Mouse (Mus musculus): ENCODE measurements at regions not wholly inside any gene's neighbourhood (a gene's known extent, or its start where the extent isn't known, plus 50 kb on each side); places are given as distances from the start of the nearest gene placed in this dataset.

DNA sequence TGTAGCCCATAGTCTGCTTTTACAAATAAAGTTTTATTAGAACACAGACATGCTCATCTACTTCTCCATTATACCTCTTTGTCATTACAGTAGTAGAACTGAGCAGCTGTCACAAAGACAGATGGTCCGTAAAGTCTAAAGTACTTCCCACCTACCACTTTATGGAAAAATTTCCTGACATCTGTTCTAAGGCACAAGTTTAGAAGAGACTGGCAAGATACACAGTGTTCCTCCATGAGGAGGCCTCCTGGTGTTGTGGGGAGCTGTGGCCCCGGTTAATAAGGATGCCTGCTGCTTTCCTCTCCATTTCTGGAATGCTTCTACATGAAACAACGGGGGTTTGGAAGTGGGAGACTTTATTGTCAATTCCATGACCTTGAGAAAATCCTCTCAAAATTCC lies 714.7 kb downstream of the Ntrk3 start:
- Histone ChIP-seq H3K9ac (ENCODE audit: low read depth, low read length) (no peak overlapping the region), H3K36me3 (ENCODE audit: control insufficient read depth, insufficient read depth, low read length) (no peaks in the 10 kb centered on the region), H3K4me3 (ENCODE audit: low read length) (no peak overlapping the region), H3K9me3 (ENCODE audit: control insufficient read depth, low read length) (no peaks in the 10 kb centered on the region), H3K4me1 (ENCODE audit: control insufficient read depth, insufficient read depth, low read length) (no peaks in the 10 kb centered on the region), H3K27me3 (ENCODE audit: control insufficient read depth, insufficient read depth, low read length) (no peaks in the 10 kb centered on the region), H3K27ac (ENCODE audit: low read depth, low read length) (no peak overlapping the region), H3K4me2 (replicated peaks; ENCODE audit: low read depth, low read length) (no peak overlapping the region)
- no peak for ATAC-seq (ENCODE audit: low FRiP score, low TSS enrichment)
- WGBS = 90% methylated on average over 3 of the region's 3 CpGs

- Histone ChIP-seq H3K27ac (ENCODE audit: low read depth, low read length) (no peak overlapping the region), H3K36me3 (ENCODE audit: control insufficient read depth, insufficient read depth, low read length) (no peaks in the 10 kb centered on the region), H3K9ac (ENCODE audit: low read depth, low read length) (no peak overlapping the region), H3K4me2 (replicated peaks; ENCODE audit: low read depth, low read length) (no peak overlapping the region), H3K4me1 (ENCODE audit: control insufficient read depth, insufficient read depth, low read length) (no peaks in the 10 kb centered on the region), H3K27me3 (ENCODE audit: control insufficient read depth, insufficient read depth, low read length) (no peaks in the 10 kb centered on the region), H3K9me3 (ENCODE audit: control insufficient read depth, low read length) (no peaks in the 10 kb centered on the region), H3K4me3 (ENCODE audit: low read length) (no peak overlapping the region)
- no peak for ATAC-seq (ENCODE audit: low FRiP score, low TSS enrichment)
- WGBS = 53% methylated on average over 6 of the region's 6 CpGs
Observed at GRCm38 (mm10) chr7:78013631-78014030, 724.2 kb downstream of the Ntrk3 start.

- no peaks in the 10 kb centered on the region for H3K9me3 ChIP-seq (ENCODE audit: control insufficient read depth, low read length)
- ATAC-seq (ENCODE audit: low FRiP score, low TSS enrichment) = no peak
- no peaks in the 10 kb centered on the region for H3K27me3 ChIP-seq (ENCODE audit: control insufficient read depth, insufficient read depth, low read length)
- no peak overlapping the region for H3K4me3 ChIP-seq (ENCODE audit: low read length)
- H3K9ac ChIP-seq (ENCODE audit: low read depth, low read length) = no peak overlapping the region
- H3K4me1 ChIP-seq (ENCODE audit: control insufficient read depth, insufficient read depth, low read length) = no peaks in the 10 kb centered on the region
- H3K27ac ChIP-seq (ENCODE audit: low read depth, low read length) = no peak overlapping the region
- no peak overlapping the region for H3K4me2 ChIP-seq (replicated peaks; ENCODE audit: low read depth, low read length)
- WGBS = 78% methylated on average over 2 of the region's 2 CpGs
- H3K36me3 ChIP-seq (ENCODE audit: control insufficient read depth, insufficient read depth, low read length) = no peaks in the 10 kb centered on the region
Observed at GRCm38 (mm10) chr7:78003086-78003485, 734.7 kb downstream of the Ntrk3 start.

DNA sequence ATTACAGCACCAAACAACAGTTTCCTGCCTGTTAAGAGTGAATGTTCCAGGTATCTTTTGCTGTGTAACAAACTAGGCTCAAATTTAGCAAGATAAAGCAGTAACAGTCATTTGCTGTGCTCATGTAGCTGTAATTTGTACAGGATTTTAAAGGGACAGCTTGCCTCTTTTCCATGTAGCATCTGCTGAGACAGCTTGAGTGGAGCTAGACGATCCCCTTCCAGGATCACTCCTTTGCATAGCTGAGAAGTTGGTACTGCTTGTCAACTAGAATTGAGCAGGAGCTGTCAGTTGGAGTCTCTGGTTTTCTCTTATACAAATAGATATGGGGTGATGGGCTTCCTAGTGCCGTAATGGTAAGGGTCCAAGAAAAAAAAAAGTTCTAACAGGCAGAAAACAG lies 744.0 kb downstream of the Ntrk3 start:
- no peak for ATAC-seq (ENCODE audit: low FRiP score, low TSS enrichment)
- H3K27ac ChIP-seq (ENCODE audit: low read depth, low read length) = no peak overlapping the region
- WGBS = 87% methylated on average over 2 of the region's 2 CpGs

GRCm38 (mm10) chr7:77990150-77990549 lies 747.7 kb downstream of the Ntrk3 start:
- WGBS = 67% methylated on average over 10 of the region's 10 CpGs
- Histone ChIP-seq H3K9me3 (ENCODE audit: control insufficient read depth, low read length) (no peaks in the 10 kb centered on the region), H3K27me3 (ENCODE audit: control insufficient read depth, insufficient read depth, low read length) (no peaks in the 10 kb centered on the region), H3K4me1 (ENCODE audit: control insufficient read depth, insufficient read depth, low read length) (no peaks in the 10 kb centered on the region), H3K4me3 (ENCODE audit: low read length) (no peak overlapping the region), H3K27ac (ENCODE audit: low read depth, low read length) (no peak overlapping the region), H3K9ac (ENCODE audit: low read depth, low read length) (no peak overlapping the region), H3K4me2 (replicated peaks; ENCODE audit: low read depth, low read length) (no peak overlapping the region), H3K36me3 (ENCODE audit: control insufficient read depth, insufficient read depth, low read length) (no peaks in the 10 kb centered on the region)
- no peak for ATAC-seq (ENCODE audit: low FRiP score, low TSS enrichment)

More for the DNA sequence above, 744.0 kb downstream of the Ntrk3 start:
- Histone ChIP-seq H3K4me1 (ENCODE audit: control insufficient read depth, insufficient read depth, low read length) (no peaks in the 10 kb centered on the region), H3K9ac (ENCODE audit: low read depth, low read length) (no peak overlapping the region), H3K4me3 (ENCODE audit: low read length) (no peak overlapping the region), H3K36me3 (ENCODE audit: control insufficient read depth, insufficient read depth, low read length) (no peaks in the 10 kb centered on the region), H3K9me3 (ENCODE audit: control insufficient read depth, low read length) (no peaks in the 10 kb centered on the region), H3K4me2 (replicated peaks; ENCODE audit: low read depth, low read length) (no peak overlapping the region), H3K27me3 (ENCODE audit: control insufficient read depth, insufficient read depth, low read length) (no peaks in the 10 kb centered on the region)

DNA sequence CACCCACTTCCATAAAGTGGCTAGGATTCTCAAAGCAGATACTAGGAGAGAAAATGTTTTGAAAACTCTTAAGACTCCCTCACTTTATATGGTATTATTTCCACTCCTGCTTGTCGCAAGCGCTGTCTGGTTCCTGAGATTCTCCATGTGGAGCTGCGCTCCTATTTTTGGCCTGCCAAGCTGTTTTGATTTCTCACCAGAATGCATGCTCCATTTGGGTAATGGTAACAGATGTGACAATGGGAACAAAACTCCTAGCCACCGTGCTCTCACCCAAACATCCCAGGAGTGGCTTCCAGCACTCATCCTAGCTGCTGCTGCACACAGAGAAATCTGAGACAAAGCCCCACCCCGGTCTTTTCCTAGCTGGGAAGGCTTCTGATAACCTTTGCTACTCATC lies 749.6 kb downstream of the Ntrk3 start:
- Histone ChIP-seq H3K36me3 (ENCODE audit: control insufficient read depth, insufficient read depth, low read length) (no peaks in the 10 kb centered on the region), H3K4me2 (replicated peaks; ENCODE audit: low read depth, low read length) (no peak overlapping the region), H3K4me3 (ENCODE audit: low read length) (no peak overlapping the region), H3K9me3 (ENCODE audit: control insufficient read depth, low read length) (no peaks in the 10 kb centered on the region), H3K9ac (ENCODE audit: low read depth, low read length) (no peak overlapping the region), H3K27ac (ENCODE audit: low read depth, low read length) (no peak overlapping the region), H3K4me1 (ENCODE audit: control insufficient read depth, insufficient read depth, low read length) (no peaks in the 10 kb centered on the region), H3K27me3 (ENCODE audit: control insufficient read depth, insufficient read depth, low read length) (no peaks in the 10 kb centered on the region)
- no peak for ATAC-seq (ENCODE audit: low FRiP score, low TSS enrichment)
- WGBS = 53% methylated on average over 5 of the region's 5 CpGs

- Histone ChIP-seq H3K9me3 (ENCODE audit: control insufficient read depth, low read length) (no peaks in the 10 kb centered on the region), H3K4me3 (ENCODE audit: low read length) (no peak overlapping the region), H3K36me3 (ENCODE audit: control insufficient read depth, insufficient read depth, low read length) (no peaks in the 10 kb centered on the region), H3K27ac (ENCODE audit: low read depth, low read length) (no peak overlapping the region), H3K4me2 (replicated peaks; ENCODE audit: low read depth, low read length) (no peak overlapping the region), H3K27me3 (ENCODE audit: control insufficient read depth, insufficient read depth, low read length) (no peaks in the 10 kb centered on the region), H3K4me1 (ENCODE audit: control insufficient read depth, insufficient read depth, low read length) (no peaks in the 10 kb centered on the region), H3K9ac (ENCODE audit: low read depth, low read length) (no peak overlapping the region)
- WGBS = 74% methylated on average over 2 of the region's 2 CpGs
- no peak for ATAC-seq (ENCODE audit: low FRiP score, low TSS enrichment)
Observed at GRCm38 (mm10) chr7:77966658-77967057, 771.2 kb downstream of the Ntrk3 start.

DNA sequence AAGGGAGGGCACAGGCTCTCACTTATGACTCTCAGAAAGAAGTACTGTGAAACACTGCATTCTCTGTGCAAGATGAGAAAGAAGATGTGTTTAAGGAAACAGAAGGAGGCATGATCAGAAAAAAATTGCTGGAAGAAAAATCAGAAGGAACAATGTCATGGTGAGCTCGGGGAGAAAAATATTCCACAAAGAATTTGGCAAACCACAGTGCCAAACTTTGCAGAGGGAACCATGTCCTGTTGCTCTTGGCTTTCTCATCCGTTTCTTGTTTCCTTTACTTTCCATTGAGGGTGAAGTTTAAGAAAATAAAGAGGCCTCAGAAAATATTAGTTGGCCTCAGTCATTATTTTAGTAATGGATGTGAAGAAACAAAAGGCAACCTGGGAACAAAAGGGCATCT lies 804.4 kb downstream of the Ntrk3 start:
- WGBS = 54% methylated on average over 2 of the region's 2 CpGs
- no peaks in the 10 kb centered on the region for H3K27me3 ChIP-seq (ENCODE audit: control insufficient read depth, insufficient read depth, low read length)
- H3K4me2 ChIP-seq (replicated peaks; ENCODE audit: low read depth, low read length) = no peak overlapping the region
- H3K36me3 ChIP-seq (ENCODE audit: control insufficient read depth, insufficient read depth, low read length) = no peaks in the 10 kb centered on the region
- H3K4me1 ChIP-seq (ENCODE audit: control insufficient read depth, insufficient read depth, low read length) = no peaks in the 10 kb centered on the region
- H3K4me3 ChIP-seq (ENCODE audit: low read length) = no peak overlapping the region
- ATAC-seq (ENCODE audit: low FRiP score, low TSS enrichment) = no peak
- H3K9ac ChIP-seq (ENCODE audit: low read depth, low read length) = no peak overlapping the region
- no peaks in the 10 kb centered on the region for H3K9me3 ChIP-seq (ENCODE audit: control insufficient read depth, low read length)
- H3K27ac ChIP-seq (ENCODE audit: low read depth, low read length) = no peak overlapping the region

- H3K4me3 ChIP-seq (ENCODE audit: low read length) = no peak overlapping the region
- no peaks in the 10 kb centered on the region for H3K27me3 ChIP-seq (ENCODE audit: control insufficient read depth, insufficient read depth, low read length)
- WGBS = 71% methylated on average over 4 of the region's 4 CpGs
- H3K27ac ChIP-seq (ENCODE audit: low read depth, low read length) = no peak overlapping the region
- H3K36me3 ChIP-seq (ENCODE audit: control insufficient read depth, insufficient read depth, low read length) = no peaks in the 10 kb centered on the region
- no peak overlapping the region for H3K4me2 ChIP-seq (replicated peaks; ENCODE audit: low read depth, low read length)
- ATAC-seq (ENCODE audit: low FRiP score, low TSS enrichment) = 0 out of 2 replicates have a peak, but pooled peaks have one; percentile 49
- no peak overlapping the region for H3K9ac ChIP-seq (ENCODE audit: low read depth, low read length)
- no peaks in the 10 kb centered on the region for H3K4me1 ChIP-seq (ENCODE audit: control insufficient read depth, insufficient read depth, low read length)
- no peaks in the 10 kb centered on the region for H3K9me3 ChIP-seq (ENCODE audit: control insufficient read depth, low read length)
Observed at GRCm38 (mm10) chr7:77928479-77929467, 809.0 kb downstream of the Ntrk3 start.
